Mouse (Mus musculus): ENCODE results near the gene Fermt3. TPM values are rescaled to one million over a fixed set of nuclear protein-coding genes. Genes with fewer than 3 reads are reported as not detected.

Gene Fermt3
- polyA plus RNA-seq, 1 experiment from 2014 or later, result 4.6 TPM

GRCm38 (mm10) chr19:6956461-6956860 is 62.8 kb downstream of the Fermt3 start:
- H3K27me3 ChIP-seq (replicated peaks), result no peaks in the 10 kb centered on the region
- no peak overlapping the region for H3K9ac ChIP-seq (replicated peaks)
- no peak for ATAC-seq (ENCODE audit: low FRiP score)
- 86% methylated on average over 10 of the region's 10 CpGs for WGBS
- no peak overlapping the region for H3K4me2 ChIP-seq
- H3K9me3 ChIP-seq (replicated peaks), result no peaks in the 10 kb centered on the region
- no peak overlapping the region for H3K4me3 ChIP-seq (replicated peaks)
- peaks cover 16% of the 10 kb centered on the region; the same call in 1 of the 2 replicates for H3K36me3 ChIP-seq
- H3K4me1 ChIP-seq, result peaks cover 18% of the 10 kb centered on the region
- no peak overlapping the region for H3K27ac ChIP-seq (replicated peaks)

DNA sequence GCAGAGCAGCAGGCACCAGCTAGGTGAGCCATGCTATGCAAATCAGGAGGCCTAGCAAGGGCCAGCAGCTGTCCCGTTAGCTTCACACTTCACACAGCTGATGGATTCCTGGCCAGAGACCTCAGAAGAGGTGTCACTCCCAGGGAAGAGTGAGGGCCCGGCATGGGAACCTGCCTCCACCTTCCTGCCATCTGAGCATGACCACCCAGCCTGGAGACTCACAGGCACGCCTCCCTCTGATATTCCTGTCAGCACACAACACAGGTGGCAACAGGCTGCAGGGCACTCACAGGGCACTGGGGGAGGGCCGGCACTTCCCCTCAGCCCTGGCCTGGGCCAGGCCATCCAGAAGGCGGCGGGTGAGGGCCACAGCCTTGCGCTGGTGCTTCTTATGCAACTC is 63.8 kb downstream of the Fermt3 start:
- H3K27me3 ChIP-seq (replicated peaks), result no peaks in the 10 kb centered on the region
- H3K4me2 ChIP-seq, result no peak overlapping the region
- no peaks in the 10 kb centered on the region for H3K9me3 ChIP-seq (replicated peaks)
- ATAC-seq (ENCODE audit: low FRiP score), result no peak
- peaks cover 18% of the 10 kb centered on the region for H3K4me1 ChIP-seq
- H3K27ac ChIP-seq (replicated peaks), result no peak overlapping the region
- no peak overlapping the region for H3K4me3 ChIP-seq (replicated peaks)
- peaks cover 16% of the 10 kb centered on the region; the same call in 1 of the 2 replicates for H3K36me3 ChIP-seq
- WGBS, result 91% methylated on average over 7 of the region's 7 CpGs
- H3K9ac ChIP-seq (replicated peaks), result no peak overlapping the region

GRCm38 (mm10) chr19:6954046-6954445 is 65.2 kb downstream of the Fermt3 start:
- H3K9me3 ChIP-seq (replicated peaks), result no peaks in the 10 kb centered on the region
- no peak overlapping the region for H3K27ac ChIP-seq (replicated peaks)
- H3K27me3 ChIP-seq (replicated peaks), result no peaks in the 10 kb centered on the region
- WGBS, result 58% methylated on average over 9 of the region's 9 CpGs
- H3K36me3 ChIP-seq, result peaks cover 13% of the 10 kb centered on the region; the same call in 1 of the 2 replicates
- no peak overlapping the region for H3K9ac ChIP-seq (replicated peaks)
- no peak overlapping the region for H3K4me2 ChIP-seq
- no peak overlapping the region for H3K4me3 ChIP-seq (replicated peaks)
- no peak for ATAC-seq (ENCODE audit: low FRiP score)
- H3K4me1 ChIP-seq, result peaks cover 32% of the 10 kb centered on the region

DNA sequence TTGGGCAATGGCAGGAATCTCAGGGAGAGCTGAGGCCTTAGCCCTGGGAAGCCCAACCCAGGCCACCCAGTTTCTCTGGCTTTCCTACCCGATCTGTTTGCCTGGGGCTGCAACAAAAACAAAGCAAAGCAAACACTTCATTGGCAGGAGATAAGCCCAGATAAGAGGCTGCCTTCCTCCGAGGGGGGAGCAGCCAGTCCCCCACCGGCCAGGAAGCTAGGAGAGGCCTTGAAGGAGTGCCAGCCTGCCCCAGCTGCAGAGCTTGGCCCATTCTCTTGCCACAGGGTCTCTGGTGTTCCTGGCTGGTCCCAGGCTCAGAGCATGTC is 66.6 kb downstream of the Fermt3 start:
- Histone ChIP-seq H3K27ac (replicated peaks) (peak overlapping the region; percentile 90), H3K27me3 (replicated peaks) (no peaks in the 10 kb centered on the region), H3K36me3 (peaks cover 11% of the 10 kb centered on the region; the same call in 1 of the 2 replicates), H3K9ac (replicated peaks) (peak overlapping the region; percentile 58), H3K4me3 (replicated peaks) (peak overlapping the region; percentile 56), H3K4me2 (peak overlapping the region; percentile 99), H3K4me1 (peaks cover 33% of the 10 kb centered on the region), H3K9me3 (replicated peaks) (no peaks in the 10 kb centered on the region)
- WGBS, result 42% methylated on average over 3 of the region's 3 CpGs
- no peak for ATAC-seq (ENCODE audit: low FRiP score)

- Histone ChIP-seq H3K27me3 (replicated peaks) (no peaks in the 10 kb centered on the region), H3K4me1 (peaks cover 33% of the 10 kb centered on the region), H3K9ac (replicated peaks) (peak overlapping the region; percentile 58), H3K9me3 (replicated peaks) (no peaks in the 10 kb centered on the region), H3K4me2 (peak overlapping the region; percentile 99), H3K27ac (replicated peaks) (peak overlapping the region; percentile 90), H3K4me3 (replicated peaks) (peak overlapping the region; percentile 56), H3K36me3 (peaks cover 11% of the 10 kb centered on the region; the same call in 1 of the 2 replicates)
- peak; percentile 33 for ATAC-seq (ENCODE audit: low FRiP score)
- WGBS, result 4% methylated on average over 31 of the region's 31 CpGs
Measured at GRCm38 (mm10) chr19:6951994-6952711, 67.1 kb downstream of the Fermt3 start.

DNA sequence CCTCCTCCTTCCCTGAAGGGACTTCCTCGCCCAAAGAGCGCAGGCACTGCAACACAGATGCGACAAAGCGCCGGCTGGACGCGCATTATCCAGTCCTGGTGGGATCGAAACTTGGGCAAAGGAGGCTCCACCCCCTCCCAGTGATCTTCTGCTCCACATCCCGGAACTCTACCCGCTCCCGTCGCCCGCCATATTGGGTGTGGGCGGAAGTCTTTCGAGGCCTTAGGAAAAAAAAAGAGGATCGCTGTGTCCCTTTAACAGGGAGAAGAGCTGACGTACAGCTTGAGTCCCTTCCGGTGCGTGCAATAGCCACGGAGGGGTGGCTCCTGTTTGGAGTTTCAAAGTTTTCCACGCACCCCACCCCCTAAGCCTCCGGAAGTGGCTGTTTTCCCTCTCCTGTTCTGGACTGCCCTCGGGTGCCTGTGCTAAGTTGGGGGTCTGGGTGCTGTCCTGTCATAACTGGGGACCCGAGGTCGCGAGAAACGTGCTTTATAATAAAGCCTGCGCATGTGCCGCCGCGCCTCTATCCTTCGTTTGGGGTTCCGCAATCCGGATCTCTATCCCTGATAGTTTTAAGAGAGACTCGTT is 67.8 kb downstream of the Fermt3 start:
- under 1% methylated on average over 35 of the region's 35 CpGs for WGBS
- peak overlapping the region; percentile 99 for H3K4me2 ChIP-seq
- no peaks in the 10 kb centered on the region for H3K9me3 ChIP-seq (replicated peaks)
- peak overlapping the region; percentile 58 for H3K9ac ChIP-seq (replicated peaks)
- H3K4me3 ChIP-seq (replicated peaks), result peak overlapping the region; percentile 56
- H3K4me1 ChIP-seq, result peaks cover 33% of the 10 kb centered on the region
- peak; percentile 88 for ATAC-seq (ENCODE audit: low FRiP score)
- H3K36me3 ChIP-seq, result peaks cover 15% of the 10 kb centered on the region; the same call in 1 of the 2 replicates
- no peaks in the 10 kb centered on the region for H3K27me3 ChIP-seq (replicated peaks)
- peak overlapping the region; percentile 90 for H3K27ac ChIP-seq (replicated peaks)

- peak; percentile 70 for ATAC-seq (ENCODE audit: low FRiP score)
- Histone ChIP-seq H3K9ac (replicated peaks) (peak overlapping the region; percentile 58), H3K36me3 (peaks cover 18% of the 10 kb centered on the region; the same call in 1 of the 2 replicates), H3K4me3 (replicated peaks) (peak overlapping the region; percentile 56), H3K27ac (replicated peaks) (peak overlapping the region; percentile 90), H3K9me3 (replicated peaks) (no peaks in the 10 kb centered on the region), H3K4me1 (peaks cover 33% of the 10 kb centered on the region), H3K27me3 (replicated peaks) (no peaks in the 10 kb centered on the region), H3K4me2 (peak overlapping the region; percentile 99)
- under 1% methylated on average over 28 of the region's 28 CpGs for WGBS
Measured at GRCm38 (mm10) chr19:6950613-6951153, 68.6 kb downstream of the Fermt3 start.

- 0 out of 2 replicates have a peak, but pooled peaks have one; percentile 0 for ATAC-seq (ENCODE audit: low FRiP score)
- WGBS, result 53% methylated on average over 5 of the region's 5 CpGs
- Histone ChIP-seq H3K4me2 (peak overlapping the region; percentile 99), H3K9ac (replicated peaks) (peak overlapping the region; percentile 58), H3K9me3 (replicated peaks) (no peaks in the 10 kb centered on the region), H3K4me1 (peaks cover 33% of the 10 kb centered on the region), H3K36me3 (peaks cover 14% of the 10 kb centered on the region; the same call in 1 of the 2 replicates), H3K27ac (replicated peaks) (peak overlapping the region; percentile 90), H3K4me3 (replicated peaks) (peak overlapping the region; percentile 56), H3K27me3 (replicated peaks) (no peaks in the 10 kb centered on the region)
Measured at GRCm38 (mm10) chr19:6949951-6950350, 69.3 kb downstream of the Fermt3 start.

- no peaks in the 10 kb centered on the region for H3K27me3 ChIP-seq (replicated peaks)
- H3K9ac ChIP-seq (replicated peaks), result no peak overlapping the region
- peaks cover 11% of the 10 kb centered on the region; the same call in 1 of the 2 replicates for H3K36me3 ChIP-seq
- H3K4me2 ChIP-seq, result peak overlapping the region; percentile 99
- H3K4me3 ChIP-seq (replicated peaks), result no peak overlapping the region
- no peak overlapping the region for H3K27ac ChIP-seq (replicated peaks)
- H3K9me3 ChIP-seq (replicated peaks), result no peaks in the 10 kb centered on the region
- WGBS, result 88% methylated on average over 5 of the region's 5 CpGs
- H3K4me1 ChIP-seq, result peaks cover 33% of the 10 kb centered on the region
- ATAC-seq (ENCODE audit: low FRiP score), result no peak
Measured at GRCm38 (mm10) chr19:6949532-6949931, 69.7 kb downstream of the Fermt3 start.

Other genes starting within 250 kb of the Fermt3 start
- gene Rps6ka4, start 178.8 kb downstream of the Fermt3 start, polyA plus RNA-seq (2015; fragmentation: Nextera tagmentation; extraction: Ambion mirVana), result 15.7 and 16.2 TPM in 2 replicates
- gene Ccdc88b, start 161.3 kb downstream of the Fermt3 start, polyA plus RNA-seq (2015; fragmentation: Nextera tagmentation; extraction: Ambion mirVana), result 0.92 and 1.8 TPM in 2 replicates
- gene Trmt112, start 109.8 kb downstream of the Fermt3 start, polyA plus RNA-seq (2015; fragmentation: Nextera tagmentation; extraction: Ambion mirVana), result 103 and 113 TPM in 2 replicates
- 392 and 417 TPM in 2 replicates for gene Prdx5, start 109.4 kb downstream of the Fermt3 start, polyA plus RNA-seq (2015; fragmentation: Nextera tagmentation; extraction: Ambion mirVana)
- 16.9 and 17.1 TPM in 2 replicates for gene Esrra, start 97.7 kb downstream of the Fermt3 start, polyA plus RNA-seq (2015; fragmentation: Nextera tagmentation; extraction: Ambion mirVana)
- gene Catsperz, start 94.1 kb downstream of the Fermt3 start, polyA plus RNA-seq (2015; fragmentation: Nextera tagmentation; extraction: Ambion mirVana), result 6.8 TPM in 2 replicates
- 11.8 and 13.8 TPM in 2 replicates for gene Kcnk4, start 85.0 kb downstream of the Fermt3 start, polyA plus RNA-seq (2015; fragmentation: Nextera tagmentation; extraction: Ambion mirVana)
- gene Bad, start 77.6 kb downstream of the Fermt3 start, polyA plus RNA-seq (2015; fragmentation: Nextera tagmentation; extraction: Ambion mirVana), result 90.8 and 90.9 TPM in 2 replicates
- 59.8 and 72.3 TPM in 2 replicates for gene Gpr137, start 77.0 kb downstream of the Fermt3 start, polyA plus RNA-seq (2015; fragmentation: Nextera tagmentation; extraction: Ambion mirVana)
- gene Ppp1r14b, start 44.5 kb downstream of the Fermt3 start, polyA plus RNA-seq (2015; fragmentation: Nextera tagmentation; extraction: Ambion mirVana), result 141 and 159 TPM in 2 replicates
- gene Plcb3, start 43.0 kb downstream of the Fermt3 start, polyA plus RNA-seq (2015; fragmentation: Nextera tagmentation; extraction: Ambion mirVana), result 14.1 and 23.4 TPM in 2 replicates
- gene Fkbp2, start 39.0 kb downstream of the Fermt3 start, polyA plus RNA-seq (2015; fragmentation: Nextera tagmentation; extraction: Ambion mirVana), result 174 and 190 TPM in 2 replicates
- gene Vegfb, start 31.8 kb downstream of the Fermt3 start, polyA plus RNA-seq (2015; fragmentation: Nextera tagmentation; extraction: Ambion mirVana), result 68.6 and 83.1 TPM in 2 replicates
- 24.8 and 28.1 TPM in 2 replicates for gene Dnajc4, start 26.9 kb downstream of the Fermt3 start, polyA plus RNA-seq (2015; fragmentation: Nextera tagmentation; extraction: Ambion mirVana)
- 24.8 and 25.9 TPM in 2 replicates for gene Nudt22, start 23.4 kb downstream of the Fermt3 start, polyA plus RNA-seq (2015; fragmentation: Nextera tagmentation; extraction: Ambion mirVana)
- 16.5 and 22.1 TPM in 2 replicates for gene Trpt1, start 23.3 kb downstream of the Fermt3 start, polyA plus RNA-seq (2015; fragmentation: Nextera tagmentation; extraction: Ambion mirVana)
- gene Stip1, start 20.5 kb upstream of the Fermt3 start, polyA plus RNA-seq (2015; fragmentation: Nextera tagmentation; extraction: Ambion mirVana), result 210 and 232 TPM in 2 replicates
- 7.2 and 7.7 TPM in 2 replicates for gene Macrod1, start 37.3 kb upstream of the Fermt3 start, polyA plus RNA-seq (2015; fragmentation: Nextera tagmentation; extraction: Ambion mirVana)
- 10.5 and 10.9 TPM in 2 replicates for gene Flrt1, start 86.3 kb upstream of the Fermt3 start, polyA plus RNA-seq (2015; fragmentation: Nextera tagmentation; extraction: Ambion mirVana)
- 226 and 235 TPM in 2 replicates for gene Otub1, start 186.8 kb upstream of the Fermt3 start, polyA plus RNA-seq (2015; fragmentation: Nextera tagmentation; extraction: Ambion mirVana)
- 1,209 and 1,254 TPM in 2 replicates for gene Cox8a, start 198.1 kb upstream of the Fermt3 start, polyA plus RNA-seq (2015; fragmentation: Nextera tagmentation; extraction: Ambion mirVana)
- gene Naa40, start 221.7 kb upstream of the Fermt3 start, polyA plus RNA-seq (2015; fragmentation: Nextera tagmentation; extraction: Ambion mirVana), result 59.6 and 61.3 TPM in 2 replicates
- 14.8 and 15.3 TPM in 2 replicates for gene Rcor2, start 247.9 kb upstream of the Fermt3 start, polyA plus RNA-seq (2015; fragmentation: Nextera tagmentation; extraction: Ambion mirVana)

Measured in neural tube, embryonic 15.5 days (tissue).